Mouse (Mus musculus) left cerebral cortex, adult 8-10 months (tissue): Measurements from ENCODE around the gene Upp1. TPM values are rescaled to one million over a fixed set of nuclear protein-coding genes. Genes with fewer than 3 reads are reported as not detected.
"Not testable (repeated sequence)": the region's sequence is repeated elsewhere in the genome, so short reads cannot be mapped to it uniquely, and the experiment has no call there.

Experiments
- DNase-seq, 2 experiments: peaks; one replicate each; pipeline ENCODE4 v3.0.0; 2022; ENCODE audit warnings: low spot score in 2 of 2
- total RNA-seq, 4 experiments: library from RNA; stranded (reverse); gene quantifications; 2 replicates each; pipeline ENCODE4 v1.2.4; 2022

The Upp1 gene
- total RNA-seq, 4 experiments from 2014 or later: 1.5 to 4.6 (median 2.6) TPM

- not testable (repeated sequence) for DNase-seq
These were observed 32.5 kb downstream of the Upp1 start for GRCm38 (mm10) chr11:9150403-9150802.

DNA sequence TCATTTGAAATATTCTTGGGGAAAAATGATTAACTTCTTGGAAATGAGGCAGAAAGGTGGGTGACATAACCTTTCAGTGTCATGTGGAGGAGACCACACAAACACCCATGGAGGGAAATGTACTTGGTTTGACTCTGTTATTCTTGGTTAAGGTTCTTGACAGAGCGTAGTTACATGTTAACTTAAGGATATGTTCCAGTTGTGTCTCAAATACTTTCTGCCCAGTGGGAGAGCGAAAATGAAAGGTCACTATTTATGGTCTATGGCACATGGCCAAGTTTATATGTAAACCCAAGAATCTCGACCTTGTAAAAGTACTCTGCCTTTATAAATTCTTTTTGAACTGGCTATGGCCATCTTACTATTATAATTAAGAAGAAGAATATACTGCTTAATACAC lies 42.0 kb downstream of the Upp1 start:
- no peak for DNase-seq

DNA sequence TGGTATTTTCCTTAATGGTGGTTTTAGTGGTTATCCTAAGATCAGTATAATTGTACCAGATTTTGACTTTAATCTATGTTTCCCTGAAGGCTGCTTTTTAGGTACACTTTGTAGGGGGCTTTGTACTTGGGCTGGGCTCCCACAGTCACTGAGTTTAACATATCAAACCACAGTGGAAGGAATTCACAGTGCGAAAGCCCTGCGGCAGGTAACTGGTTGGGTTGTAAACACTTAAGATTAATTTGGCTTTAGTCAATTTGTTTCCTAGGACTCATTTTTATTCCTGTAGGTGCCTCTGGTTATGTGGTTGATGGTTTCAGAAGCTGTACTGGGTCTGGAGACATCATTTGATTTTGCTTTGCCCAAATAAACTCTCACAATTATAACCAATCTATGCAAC lies 49.4 kb downstream of the Upp1 start:
- no peak for DNase-seq

DNA sequence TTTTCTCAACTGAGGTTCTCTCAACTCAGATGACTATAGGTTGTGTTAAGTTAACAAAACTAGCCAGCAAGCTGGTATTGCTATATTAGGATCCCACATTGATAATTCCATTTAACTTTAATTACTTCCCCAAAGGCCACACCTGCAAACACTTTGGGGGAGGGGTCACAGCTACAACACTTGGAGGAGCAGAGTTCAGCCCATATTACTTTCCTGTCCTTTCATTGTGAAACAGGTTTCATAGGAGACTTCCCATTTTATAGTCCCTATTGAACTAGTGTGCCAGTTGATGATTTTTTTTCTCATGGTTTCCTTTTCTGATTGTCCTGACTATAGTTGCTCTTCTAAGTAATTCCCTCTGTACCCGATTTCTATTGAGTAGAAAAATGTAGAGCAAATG lies 63.6 kb downstream of the Upp1 start:
- DNase-seq: no peak

Other genes with a start within 250 kb of the Upp1 start
- gene Pkd1l1, start 144.8 kb upstream of the Upp1 start, total RNA-seq: under 1 TPM in 1 of 4 experiments, not detected in 3; 0.05 TPM
- gene Hus1, start 106.9 kb upstream of the Upp1 start, total RNA-seq: 10 to 100 TPM; 11.7 to 12.2 (median 12.1) TPM
- 1 to 10 TPM in 3 of 4 experiments, under 1 TPM in 1; 0.74 to 1.1 (median 1.1) TPM for gene Gm11992, start 69.5 kb upstream of the Upp1 start, total RNA-seq
- under 1 TPM in 3 of 4 experiments, not detected in 1; 0.33 to 0.65 (median 0.39) TPM for gene Sun3, start 69.1 kb upstream of the Upp1 start, total RNA-seq
- under 1 TPM; 0.02 to 0.04 (median 0.02) TPM for gene Abca13, start 73.8 kb downstream of the Upp1 start, total RNA-seq